Mouse (Mus musculus) CD4-positive, CD25-positive, alpha-beta regulatory T cell (primary cell): ENCODE measurements around the gene Hacl1. TPM values are rescaled to one million over a fixed set of nuclear protein-coding genes. Genes with fewer than 3 reads are reported as not detected.

ENCODE experiments used
- polyA plus RNA-seq: library from polyadenylated mRNA; unstranded; fragments of 100-300 nt; shearing (Covaris generic); gene quantifications from one replicate; pipeline ENCODE4 v1.2.1, GENCODE M21; 2017

Hacl1 gene
- 27.0 TPM for polyA plus RNA-seq

DNA sequence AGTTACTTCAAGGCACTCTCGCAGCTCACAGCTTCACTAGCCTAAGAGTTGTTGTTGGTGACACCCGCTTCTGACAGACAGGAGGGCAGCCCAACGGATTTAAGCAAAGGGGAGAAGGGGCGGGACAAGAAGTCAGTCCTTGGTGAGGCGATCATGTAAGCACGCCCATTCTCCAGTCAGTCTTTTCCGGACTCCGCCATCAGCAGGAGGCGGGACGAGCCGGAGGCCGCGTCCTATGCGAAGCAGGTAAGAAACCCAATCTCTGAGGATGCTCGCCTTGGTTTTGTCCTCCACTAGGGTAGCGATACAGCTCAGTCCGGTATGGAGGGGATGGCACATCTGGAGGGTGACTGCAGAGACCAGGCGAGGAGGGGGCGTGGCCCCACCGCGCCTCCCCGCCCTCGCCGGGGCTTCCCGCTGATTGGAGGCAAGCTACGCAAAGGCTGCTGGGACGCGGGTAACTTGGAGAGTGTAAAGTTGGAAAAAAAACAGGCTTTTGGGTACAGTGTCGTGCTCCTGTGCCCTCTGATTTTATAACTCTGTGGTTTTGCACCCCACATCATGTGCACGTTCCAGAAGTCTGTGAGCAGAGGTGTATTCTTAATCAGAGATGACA is at the start of gene Hacl1, which contains the start of gene Btd:
TSS of gene Hacl1 (minus strand) at position 397 of the 616 bp plus-strand sequence.
TSS of gene Btd (plus strand) at position 139 of the 616 bp plus-strand sequence.

GRCm38 (mm10) chr14:31640346-31640889 is 668 bp downstream of the Hacl1 start, which contains the start of gene Gm49387:
Gene Gm49387, minus strand, starts transcription at chr14:31640878.

DNA sequence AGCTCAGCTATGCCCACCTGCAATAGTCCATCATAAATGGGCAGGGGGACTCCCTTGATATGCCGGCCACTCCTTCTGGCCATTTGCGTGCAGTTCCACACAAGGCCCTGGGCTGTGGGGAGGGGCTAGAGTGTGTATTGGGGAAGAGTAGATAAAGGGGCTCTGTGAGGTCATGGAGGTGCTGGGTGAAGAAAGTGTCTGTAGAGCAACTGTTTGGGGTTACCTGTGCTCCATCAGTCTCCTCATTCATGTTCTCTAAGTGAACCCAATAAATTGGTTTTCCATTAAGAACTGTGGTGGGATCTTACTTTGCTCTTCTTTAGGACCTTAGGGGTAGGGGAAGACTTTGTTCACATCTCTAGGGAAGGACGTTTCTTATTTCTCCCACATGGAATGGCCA is 49.8 kb downstream of the Hacl1 start, which contains the start of gene Colq:
TSS of gene Colq (minus strand) at position 101 of the 400 bp plus-strand sequence.

Other genes starting within 250 kb of the Hacl1 start
- 78.9 TPM for gene Sh3bp5, start 205.2 kb downstream of the Hacl1 start, polyA plus RNA-seq
- gene Eaf1, start 146.9 kb downstream of the Hacl1 start, polyA plus RNA-seq = 36.0 TPM
- 55.0 TPM for gene Mettl6, start 146.2 kb downstream of the Hacl1 start, polyA plus RNA-seq
- gene Colq, start 49.9 kb downstream of the Hacl1 start, polyA plus RNA-seq = 17.5 TPM
- not detected for gene Gm49387, start 408 bp downstream of the Hacl1 start, polyA plus RNA-seq
- gene Btd, start 258 bp downstream of the Hacl1 start, polyA plus RNA-seq = 23.7 TPM
- 17.7 TPM for gene Ankrd28, start 189.4 kb upstream of the Hacl1 start, polyA plus RNA-seq